Mouse (Mus musculus) layer of hippocampus, adult 2 months (tissue): ENCODE data around the gene Pold3. TPM values are rescaled to one million over a fixed set of nuclear protein-coding genes. Genes with fewer than 3 reads are reported as not detected.
A peak's percentile ranks its signal among the peaks of the same experiment; 100 is the strongest.

ENCODE experiments used
- DNase-seq, 2 experiments: peaks; one replicate each; pipeline ENCODE4 v3.0.0; 2022; ENCODE audit warnings: low spot score in 2 of 2
- H3K27ac ChIP-seq: fragments of 200-600 bp; 2 replicates; pipeline ENCODE4 v1.8.1; 2022
- H3K4me3 ChIP-seq: fragments of 200-600 bp; 2 replicates; pipeline ENCODE4 v1.8.1; 2022; ENCODE audit warnings: mild to moderate bottlenecking
- CTCF ChIP-seq: fragments of 200-600 bp; conservative IDR thresholded peaks from 2 replicates; pipeline ENCODE4 v1.8.1; 2022; ENCODE audit warnings: antibody characterized with exemption, mild to moderate bottlenecking, moderate library complexity
- total RNA-seq, 2 experiments: library from RNA; stranded (reverse); gene quantifications; 2 replicates each; pipeline ENCODE4 v1.2.3; 2021

Gene Pold3
- total RNA-seq, 2 experiments from 2014 or later = 37.0 to 37.4 TPM

GRCm38 (mm10) chr7:100132379-100132778 is 11.0 kb upstream of the Pold3 start:
- H3K4me3 ChIP-seq = no peak overlapping the region
- no peak overlapping the region for H3K27ac ChIP-seq
- DNase-seq = no peak
- TF ChIP-seq CTCF = no peak

GRCm38 (mm10) chr7:100130592-100130991 is 9.2 kb upstream of the Pold3 start:
- TF ChIP-seq CTCF = no peak
- Histone ChIP-seq H3K27ac (no peak overlapping the region), H3K4me3 (no peak overlapping the region)
- DNase-seq = no peak

GRCm38 (mm10) chr7:100128262-100129041 is 7.1 kb upstream of the Pold3 start:
- no peak overlapping the region for H3K27ac ChIP-seq
- H3K4me3 ChIP-seq = no peak overlapping the region
- TF ChIP-seq CTCF = no peak
- DNase-seq = no peak

GRCm38 (mm10) chr7:100126514-100126913 is 5.1 kb upstream of the Pold3 start:
- no peak for TF ChIP-seq CTCF
- DNase-seq = no peak
- Histone ChIP-seq H3K27ac (no peak overlapping the region), H3K4me3 (no peak overlapping the region)

GRCm38 (mm10) chr7:100125166-100125565 is 3.8 kb upstream of the Pold3 start:
- DNase-seq = no peak
- no peak for TF ChIP-seq CTCF
- H3K27ac ChIP-seq = no peak overlapping the region
- H3K4me3 ChIP-seq = no peak overlapping the region

- Histone ChIP-seq H3K4me3 (no peak overlapping the region), H3K27ac (no peak overlapping the region)
- peak; percentile 63 for TF ChIP-seq CTCF
- DNase-seq = no peak
Measured at GRCm38 (mm10) chr7:100124211-100124610, 2.8 kb upstream of the Pold3 start.

GRCm38 (mm10) chr7:100123486-100123885 is 2.1 kb upstream of the Pold3 start:
- Histone ChIP-seq H3K27ac (no peak overlapping the region), H3K4me3 (no peak overlapping the region)
- DNase-seq = no peak
- peak; percentile 63 for TF ChIP-seq CTCF

GRCm38 (mm10) chr7:100120791-100121261 is 539 bp downstream of the Pold3 start:
- H3K4me3 ChIP-seq = peak overlapping the region; percentile 98
- no peak for TF ChIP-seq CTCF
- peak overlapping the region; percentile 93 for H3K27ac ChIP-seq
- no peak for DNase-seq

GRCm38 (mm10) chr7:100114279-100114678 is 7.1 kb downstream of the Pold3 start:
- Histone ChIP-seq H3K4me3 (no peak overlapping the region), H3K27ac (no peak overlapping the region)
- DNase-seq = no peak
- no peak for TF ChIP-seq CTCF

GRCm38 (mm10) chr7:100113821-100114220 is 7.5 kb downstream of the Pold3 start:
- H3K27ac ChIP-seq = no peak overlapping the region
- H3K4me3 ChIP-seq = no peak overlapping the region
- DNase-seq = no peak
- TF ChIP-seq CTCF = no peak

GRCm38 (mm10) chr7:100111506-100111905 is 9.9 kb downstream of the Pold3 start:
- TF ChIP-seq CTCF = no peak

GRCm38 (mm10) chr7:100108341-100108740 is 13.0 kb downstream of the Pold3 start:
- DNase-seq = peak in 1 of 2 experiments; percentile 29
- peak; percentile 84 for TF ChIP-seq CTCF
- H3K27ac ChIP-seq = no peak overlapping the region
- no peak overlapping the region for H3K4me3 ChIP-seq

More at GRCm38 (mm10) chr7:100111506-100111905, 9.9 kb downstream of the Pold3 start:
- H3K27ac ChIP-seq = no peak overlapping the region; the same call in 1 of the 2 replicates
- no peak overlapping the region for H3K4me3 ChIP-seq
- no peak for DNase-seq

GRCm38 (mm10) chr7:100104677-100105076 is 16.7 kb downstream of the Pold3 start:
- no peak for TF ChIP-seq CTCF

GRCm38 (mm10) chr7:100100031-100100595 is 21.3 kb downstream of the Pold3 start:
- TF ChIP-seq CTCF = no peak
- no peak for DNase-seq
- Histone ChIP-seq H3K27ac (no peak overlapping the region), H3K4me3 (no peak overlapping the region)

More at GRCm38 (mm10) chr7:100104677-100105076, 16.7 kb downstream of the Pold3 start:
- H3K4me3 ChIP-seq = no peak overlapping the region
- H3K27ac ChIP-seq = no peak overlapping the region
- DNase-seq = no peak
